Mouse (Mus musculus) lung, embryonic 15.5 days (tissue): ENCODE results near the gene Dot1l. TPM values are rescaled to one million over a fixed set of nuclear protein-coding genes. Genes with fewer than 3 reads are reported as not detected.

Experiments used
- ATAC-seq: fragments of 200-750 bp; cut with Nextera tagmentation; 2 replicates; pipeline ENCODE4 v1.8.0; 2017; ENCODE audit warnings: moderate number of reproducible peaks, borderline replicate concordance; ENCODE audit not compliant: low FRiP score, low TSS enrichment; ENCODE audit errors: extremely low read depth
- H3K27ac ChIP-seq: fragments of 300-500 bp; sonication (generic); 2 replicates; pipeline ENCODE4 v1.5.1; 2015; ENCODE audit warnings: moderate library complexity, mild to moderate bottlenecking, inconsistent platforms
- H3K27me3 ChIP-seq: fragments of 300-500 bp; sonication (generic); 2 replicates; pipeline ENCODE4 v1.6.1; 2015; ENCODE audit warnings: inconsistent platforms
- H3K36me3 ChIP-seq: fragments of 300-500 bp; sonication (generic); 2 replicates; pipeline ENCODE4 v1.6.1; 2015; ENCODE audit warnings: inconsistent platforms
- H3K4me1 ChIP-seq: fragments of 300-500 bp; sonication (generic); 2 replicates; pipeline ENCODE4 v1.6.1; 2015; ENCODE audit warnings: inconsistent platforms
- H3K4me2 ChIP-seq: fragments of 300-500 bp; sonication (generic); 2 replicates; pipeline ENCODE4 v1.6.1; 2015; ENCODE audit warnings: inconsistent platforms, mild to moderate bottlenecking, moderate library complexity
- H3K4me3 ChIP-seq: fragments of 300-500 bp; sonication (generic); 2 replicates; pipeline ENCODE4 v1.5.1; 2015; ENCODE audit warnings: mild to moderate bottlenecking, inconsistent platforms
- H3K9ac ChIP-seq: fragments of 300-500 bp; sonication (generic); 2 replicates; pipeline ENCODE4 v1.6.1; 2015; ENCODE audit warnings: inconsistent platforms
- H3K9me3 ChIP-seq: fragments of 300-500 bp; sonication (generic); 2 replicates; pipeline ENCODE4 v1.6.1; 2016; ENCODE audit warnings: inconsistent platforms
- WGBS: fragments of 180-500 bp; shearing (Covaris S2); methylation state at CpG from one replicate; pipeline ENCODE4 v1.1.7; 2015; 5-methylcytosine and 5-hydroxymethylcytosine counted together
- polyA plus RNA-seq: library from polyadenylated mRNA; unstranded; fragments of >200 nt; fragmentation: Nextera tagmentation; extraction: Ambion mirVana; gene quantifications from 2 replicates; pipeline ENCODE4 v1.2.1, GENCODE M21; 2015

Dot1l gene
- polyA plus RNA-seq, 1 experiment from 2014 or later, result 18.3 TPM

DNA sequence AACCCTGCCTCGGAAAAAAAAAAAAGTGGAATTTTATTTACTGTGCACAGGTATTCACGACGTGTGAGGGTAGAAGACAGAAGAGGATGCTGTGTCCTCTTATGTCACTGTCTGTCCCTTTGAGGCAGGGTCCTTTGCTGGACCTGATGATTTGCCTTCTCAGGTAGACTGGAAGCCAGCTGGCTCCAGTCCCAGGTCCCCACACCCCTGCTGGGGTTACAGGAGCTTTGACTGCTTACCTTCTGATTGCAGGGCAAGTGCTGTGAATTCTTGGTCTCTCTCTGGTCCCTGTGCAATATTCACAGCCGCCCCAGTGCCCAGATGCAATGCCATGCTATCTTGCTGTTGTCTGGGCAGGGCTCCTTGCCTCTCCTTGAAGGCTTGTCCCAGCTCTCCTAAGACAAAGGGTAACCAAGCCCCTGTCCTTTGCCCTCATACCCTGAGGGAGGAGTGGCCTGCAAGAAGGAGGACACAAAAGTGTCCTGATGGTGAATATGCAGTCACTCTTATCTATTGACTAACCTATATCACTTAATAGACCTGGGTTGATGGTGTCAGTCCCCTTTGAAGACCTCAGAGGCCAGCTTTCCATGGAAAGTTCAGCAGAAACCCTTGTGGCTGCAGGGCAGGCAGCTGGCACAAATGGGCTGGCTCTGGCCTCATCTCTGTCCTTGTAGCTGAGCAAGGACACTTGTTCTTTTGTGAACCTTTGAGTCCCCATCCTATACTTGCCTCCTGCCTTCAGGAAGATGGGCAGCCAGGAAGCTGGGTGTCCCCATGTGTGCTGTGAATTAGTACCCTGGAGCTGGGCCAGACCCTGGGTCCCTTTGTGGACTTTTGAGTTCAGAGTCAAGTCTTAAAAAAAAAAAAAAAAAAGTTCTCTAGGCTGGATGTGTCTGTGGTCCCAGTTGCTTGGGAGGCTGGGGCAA is 5.9 kb downstream of the Dot1l start:
- Histone ChIP-seq H3K4me1 (peaks cover 30% of the 10 kb centered on the region), H3K36me3 (peaks cover 9% of the 10 kb centered on the region; the same call in 1 of the 2 replicates), H3K9ac (no peak overlapping the region), H3K27me3 (no peaks in the 10 kb centered on the region), H3K27ac (no peak overlapping the region), H3K9me3 (no peaks in the 10 kb centered on the region), H3K4me3 (no peak overlapping the region), H3K4me2 (no peak overlapping the region)
- no peak for ATAC-seq
- 85% methylated on average over 4 of the region's 4 CpGs for WGBS

DNA sequence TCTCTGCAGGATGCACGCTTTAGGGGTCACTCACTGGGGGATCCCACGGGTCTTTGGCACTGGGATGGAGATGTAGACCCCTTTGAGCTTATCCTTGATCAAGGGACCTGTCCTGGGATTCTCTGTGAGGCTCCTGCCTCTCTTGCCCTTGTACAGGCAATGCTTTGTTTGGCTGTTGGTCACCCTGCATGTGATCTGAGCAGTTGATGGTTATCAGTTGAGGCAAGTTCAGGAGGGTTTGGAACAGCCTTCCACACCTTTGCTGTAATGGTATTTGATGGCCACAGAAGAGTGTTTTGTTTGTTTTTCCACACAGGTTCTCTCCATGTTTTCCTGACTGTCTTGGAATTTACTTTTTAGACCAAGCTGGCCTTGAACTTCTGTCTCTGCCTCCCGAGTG is 6.8 kb downstream of the Dot1l start:
- no peaks in the 10 kb centered on the region for H3K9me3 ChIP-seq
- H3K27ac ChIP-seq, result no peak overlapping the region
- no peak overlapping the region for H3K4me3 ChIP-seq
- H3K9ac ChIP-seq, result no peak overlapping the region
- H3K4me1 ChIP-seq, result peaks cover 28% of the 10 kb centered on the region
- H3K4me2 ChIP-seq, result no peak overlapping the region
- WGBS, result 59% methylated on average over 3 of the region's 3 CpGs
- ATAC-seq, result no peak
- peaks cover 18% of the 10 kb centered on the region; the same call in 1 of the 2 replicates for H3K36me3 ChIP-seq
- no peaks in the 10 kb centered on the region for H3K27me3 ChIP-seq

DNA sequence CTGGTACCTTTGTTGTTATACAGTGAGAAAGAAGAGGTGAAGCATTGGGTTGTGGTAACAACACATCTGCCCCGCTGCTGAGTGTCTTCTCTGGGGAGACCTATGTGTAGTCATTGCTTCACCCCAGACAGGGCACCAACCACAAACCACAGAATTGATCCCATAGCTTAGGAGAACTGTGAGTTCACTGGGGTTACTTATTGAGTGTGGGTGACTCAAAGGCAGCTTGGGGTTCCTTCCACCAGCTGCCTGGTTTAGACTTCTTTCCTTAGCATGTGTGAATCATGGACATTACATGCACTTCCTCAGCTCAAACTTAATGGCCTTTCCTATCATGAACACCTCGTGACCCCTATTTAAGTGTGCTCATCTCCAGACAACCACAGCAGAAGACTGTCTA is 8.5 kb downstream of the Dot1l start:
- WGBS, result 88% methylated on average over 2 of the region's 2 CpGs

DNA sequence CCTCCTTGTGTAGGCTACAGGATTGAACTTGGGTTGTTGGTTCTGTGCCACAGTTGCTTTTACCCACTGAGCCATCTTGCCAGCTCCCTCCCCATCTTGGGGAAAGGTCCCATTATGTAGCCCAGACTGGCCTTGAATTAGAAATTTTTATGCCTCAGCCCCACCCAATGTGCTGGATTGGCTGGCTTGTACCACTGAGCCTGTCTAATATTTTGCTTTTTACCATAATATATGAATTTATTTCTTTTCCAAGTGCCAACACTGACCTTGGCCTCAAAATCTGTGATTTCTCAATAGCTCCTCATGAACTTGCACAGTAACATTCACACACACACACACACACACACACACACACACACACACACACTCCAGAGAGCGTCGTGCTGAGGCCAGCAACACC is 10.7 kb downstream of the Dot1l start:
- Histone ChIP-seq H3K4me2 (no peak overlapping the region), H3K9ac (no peak overlapping the region), H3K4me1 (peaks cover 16% of the 10 kb centered on the region), H3K4me3 (no peak overlapping the region), H3K27me3 (no peaks in the 10 kb centered on the region), H3K9me3 (no peaks in the 10 kb centered on the region), H3K36me3 (peaks cover 50% of the 10 kb centered on the region), H3K27ac (peak overlapping the region; percentile 74)
- ATAC-seq, result 0 out of 2 replicates have a peak, but pooled peaks have one; percentile 4
- 43% methylated on average over 2 of the region's 2 CpGs for WGBS

More for the DNA sequence above, 8.5 kb downstream of the Dot1l start:
- Histone ChIP-seq H3K27ac (no peak overlapping the region), H3K27me3 (no peaks in the 10 kb centered on the region), H3K36me3 (peaks cover 31% of the 10 kb centered on the region), H3K4me1 (peaks cover 19% of the 10 kb centered on the region), H3K4me3 (no peak overlapping the region), H3K9me3 (no peaks in the 10 kb centered on the region), H3K9ac (no peak overlapping the region), H3K4me2 (no peak overlapping the region)
- no peak for ATAC-seq

DNA sequence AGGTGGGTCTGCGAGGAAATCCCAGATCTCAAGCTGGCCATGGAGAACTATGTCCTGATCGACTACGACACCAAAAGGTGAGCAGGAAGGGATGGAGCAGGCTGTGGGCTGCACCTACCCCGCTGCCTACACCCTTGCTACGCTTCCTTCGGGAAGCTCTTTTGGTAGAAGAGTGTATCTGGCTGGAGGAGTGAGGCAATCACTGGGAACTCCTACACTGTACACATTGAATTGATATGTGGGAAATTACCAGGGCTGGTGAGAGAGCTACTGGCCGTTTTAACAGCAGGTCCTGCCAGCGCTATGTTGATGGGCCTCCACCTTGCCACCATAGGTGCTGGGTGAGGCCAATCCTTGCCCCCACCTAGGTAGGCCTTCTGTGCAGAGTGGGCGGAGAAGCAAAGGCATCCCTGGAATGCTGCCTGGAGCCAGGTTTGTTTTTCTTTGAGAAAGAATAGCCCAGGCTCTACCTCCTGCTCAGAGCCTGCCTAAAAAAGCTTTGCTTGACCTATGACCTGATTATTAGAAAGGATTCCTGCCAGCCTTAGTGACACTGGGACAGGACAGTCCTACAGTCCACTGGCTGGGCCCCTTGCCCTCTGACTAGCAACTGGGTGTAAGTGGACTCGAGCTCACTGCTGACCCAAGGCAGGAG is 11.3 kb downstream of the Dot1l start:
- no peak overlapping the region for H3K4me3 ChIP-seq
- ATAC-seq, result peak; percentile 39; the same call in 1 of the 2 replicates
- 59% methylated on average over 10 of the region's 10 CpGs for WGBS
- H3K4me2 ChIP-seq, result no peak overlapping the region
- H3K27me3 ChIP-seq, result no peaks in the 10 kb centered on the region
- H3K9ac ChIP-seq, result no peak overlapping the region
- peaks cover 11% of the 10 kb centered on the region; the same call in 1 of the 2 replicates for H3K4me1 ChIP-seq
- H3K36me3 ChIP-seq, result peaks cover 55% of the 10 kb centered on the region
- no peaks in the 10 kb centered on the region for H3K9me3 ChIP-seq
- peak overlapping the region; percentile 74 for H3K27ac ChIP-seq

DNA sequence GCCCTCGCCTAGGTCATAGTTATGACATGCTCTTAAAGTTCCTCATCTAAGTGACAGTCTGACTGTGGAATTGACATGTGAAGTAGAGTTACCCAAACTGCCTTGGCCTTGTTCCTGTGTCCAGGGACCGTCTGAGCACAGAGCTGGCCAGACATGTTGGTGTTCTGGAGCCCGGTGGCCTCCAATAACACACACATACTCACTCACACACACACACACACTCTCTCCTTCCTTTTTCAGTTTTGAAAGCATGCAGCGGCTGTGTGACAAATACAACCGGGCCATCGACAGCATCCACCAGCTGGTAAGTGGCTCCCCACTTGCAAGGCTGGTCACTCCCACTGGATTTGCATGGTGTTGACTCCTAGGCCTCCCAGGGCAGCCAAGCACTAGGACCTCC is 13.4 kb downstream of the Dot1l start:
- Histone ChIP-seq H3K9ac (no peak overlapping the region), H3K36me3 (peaks cover 76% of the 10 kb centered on the region), H3K4me1 (peaks cover 11% of the 10 kb centered on the region; the same call in 1 of the 2 replicates), H3K4me2 (no peak overlapping the region), H3K9me3 (no peaks in the 10 kb centered on the region), H3K27me3 (no peaks in the 10 kb centered on the region), H3K4me3 (no peak overlapping the region), H3K27ac (no peak overlapping the region)
- WGBS, result 83% methylated on average over 6 of the region's 6 CpGs
- ATAC-seq, result no peak

DNA sequence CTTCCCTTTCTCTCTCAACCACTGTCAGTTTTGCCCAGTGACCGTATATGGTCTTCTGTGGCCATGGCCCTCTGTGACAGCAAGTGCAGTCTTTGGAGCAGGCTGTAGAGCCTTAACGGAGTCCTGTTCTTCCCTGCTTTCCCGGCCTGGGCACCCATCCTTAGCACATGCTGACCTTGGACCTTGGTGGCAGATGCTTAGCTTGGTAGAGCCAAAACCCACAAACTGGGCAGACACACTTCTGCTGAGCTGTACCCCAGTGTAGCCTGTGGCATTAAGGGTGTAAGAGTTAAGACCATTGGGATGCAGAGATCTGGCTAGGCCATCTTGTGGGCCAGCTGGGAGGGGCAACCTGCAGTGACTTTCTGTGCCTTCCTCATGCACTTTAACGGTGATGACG is 18.8 kb downstream of the Dot1l start:
- peaks cover 96% of the 10 kb centered on the region for H3K36me3 ChIP-seq

DNA sequence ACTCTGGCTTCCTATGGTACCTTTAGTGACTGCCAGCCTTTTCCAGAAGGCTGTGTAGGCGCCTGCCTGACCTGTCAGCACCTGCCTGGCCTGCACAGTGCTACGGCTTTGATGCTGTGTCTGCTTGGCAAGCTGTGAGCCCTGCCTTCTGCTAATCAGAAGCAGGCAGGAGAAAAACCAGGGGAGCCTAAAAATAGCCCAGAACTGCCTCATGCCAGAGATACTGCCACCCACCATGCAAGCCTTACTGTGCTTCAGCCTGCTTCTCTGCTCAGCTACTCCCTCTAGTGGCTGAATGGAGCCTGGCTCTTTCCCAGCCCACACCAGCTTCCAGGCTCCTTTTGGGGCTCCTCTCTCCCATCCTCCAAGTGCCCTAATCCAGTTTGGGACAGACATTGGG is 19.5 kb downstream of the Dot1l start:
- ATAC-seq, result peak; percentile 61
- H3K4me3 ChIP-seq, result no peak overlapping the region
- no peaks in the 10 kb centered on the region for H3K4me1 ChIP-seq
- H3K9me3 ChIP-seq, result no peaks in the 10 kb centered on the region
- no peak overlapping the region for H3K4me2 ChIP-seq
- H3K27ac ChIP-seq, result no peak overlapping the region
- H3K27me3 ChIP-seq, result no peaks in the 10 kb centered on the region
- peaks cover 98% of the 10 kb centered on the region for H3K36me3 ChIP-seq
- 50% methylated on average over 2 of the region's 2 CpGs for WGBS
- no peak overlapping the region for H3K9ac ChIP-seq

More for the DNA sequence above, 18.8 kb downstream of the Dot1l start:
- H3K4me1 ChIP-seq, result no peaks in the 10 kb centered on the region
- no peak overlapping the region for H3K4me2 ChIP-seq
- H3K9me3 ChIP-seq, result no peaks in the 10 kb centered on the region
- H3K9ac ChIP-seq, result no peak overlapping the region
- no peak overlapping the region for H3K27ac ChIP-seq
- WGBS, result 77% methylated on average over 5 of the region's 5 CpGs
- ATAC-seq, result no peak
- no peak overlapping the region for H3K4me3 ChIP-seq
- H3K27me3 ChIP-seq, result no peaks in the 10 kb centered on the region

DNA sequence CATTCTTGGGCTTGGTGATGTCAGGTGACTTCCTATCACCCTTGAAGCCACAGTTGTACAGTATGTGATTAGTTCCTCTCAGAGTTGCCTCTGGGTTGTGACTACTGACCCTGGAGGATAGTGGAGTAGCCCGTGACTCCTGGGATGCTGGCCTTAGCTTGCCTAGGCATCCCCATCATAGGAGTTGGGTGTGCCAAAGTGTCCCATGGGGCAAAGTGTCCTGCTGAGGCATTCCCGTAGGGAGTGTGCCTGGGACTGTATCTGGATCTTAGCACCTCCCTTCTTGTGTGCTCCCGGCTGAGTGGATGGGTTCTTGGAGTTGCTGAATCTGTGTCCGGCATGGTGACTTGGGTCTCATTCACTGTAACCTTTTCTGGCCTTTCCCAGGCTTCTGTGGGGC is 20.0 kb downstream of the Dot1l start:
- 93% methylated on average over 4 of the region's 4 CpGs for WGBS
- H3K36me3 ChIP-seq, result peaks cover 96% of the 10 kb centered on the region
- no peak overlapping the region for H3K4me2 ChIP-seq
- H3K4me3 ChIP-seq, result no peak overlapping the region
- ATAC-seq, result no peak
- H3K9me3 ChIP-seq, result no peaks in the 10 kb centered on the region
- no peak overlapping the region for H3K9ac ChIP-seq
- no peaks in the 10 kb centered on the region for H3K4me1 ChIP-seq
- no peak overlapping the region for H3K27ac ChIP-seq
- no peaks in the 10 kb centered on the region for H3K27me3 ChIP-seq

DNA sequence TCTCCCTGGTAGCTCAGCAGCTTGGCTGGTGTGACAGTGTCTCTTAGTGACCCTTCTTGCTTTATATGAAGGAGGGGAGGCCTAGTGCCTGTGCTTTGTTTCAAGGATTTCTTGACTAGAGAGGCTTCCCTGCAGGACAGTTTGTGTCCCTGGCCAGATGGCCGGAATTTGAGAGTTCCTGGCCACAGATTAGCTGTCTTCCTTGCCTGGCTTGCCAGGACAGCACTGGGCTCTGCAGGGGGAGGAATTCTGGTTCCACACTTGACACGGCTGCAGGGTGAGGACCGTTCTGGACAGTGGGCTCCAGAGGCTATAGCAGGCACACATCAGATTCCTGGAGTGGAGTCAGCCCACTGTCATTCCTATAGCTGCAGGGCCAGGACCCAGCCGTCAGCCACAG is 20.7 kb downstream of the Dot1l start:
- ATAC-seq, result no peak
- 88% methylated on average over 4 of the region's 4 CpGs for WGBS
- Histone ChIP-seq H3K27me3 (no peaks in the 10 kb centered on the region), H3K36me3 (peaks cover 96% of the 10 kb centered on the region), H3K4me2 (no peak overlapping the region), H3K9me3 (no peaks in the 10 kb centered on the region), H3K4me3 (no peak overlapping the region), H3K9ac (no peak overlapping the region), H3K4me1 (no peaks in the 10 kb centered on the region), H3K27ac (no peak overlapping the region)

DNA sequence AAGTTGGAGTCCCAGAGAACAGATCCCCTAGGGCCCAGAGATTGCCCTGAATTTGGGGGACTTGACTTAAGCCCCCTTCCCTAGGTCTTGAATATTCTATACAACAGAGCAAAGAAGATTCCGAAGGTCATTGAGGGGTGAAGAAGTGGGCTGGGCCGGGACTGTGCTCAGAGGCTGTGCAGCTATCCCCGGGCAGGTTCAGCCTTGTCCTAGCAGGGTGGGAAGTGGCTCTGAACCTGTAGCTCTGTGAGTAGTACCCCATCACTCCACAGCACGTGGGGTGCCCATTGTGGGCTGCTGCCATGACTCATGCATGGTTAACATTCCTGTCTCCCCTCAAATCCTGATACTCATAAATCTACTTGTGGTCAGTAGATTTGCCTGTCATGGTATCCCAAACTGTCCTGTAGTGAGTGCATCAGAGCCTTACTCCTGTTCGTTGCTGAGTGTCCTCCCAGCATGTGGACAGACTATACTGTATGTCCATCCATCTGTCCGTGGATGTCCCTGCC is 21.4 kb downstream of the Dot1l start:
- WGBS, result 84% methylated on average over 6 of the region's 6 CpGs
- Histone ChIP-seq H3K4me1 (no peaks in the 10 kb centered on the region), H3K36me3 (peaks cover 96% of the 10 kb centered on the region), H3K27ac (no peak overlapping the region), H3K27me3 (no peaks in the 10 kb centered on the region), H3K9ac (no peak overlapping the region), H3K4me3 (no peak overlapping the region), H3K9me3 (no peaks in the 10 kb centered on the region), H3K4me2 (no peak overlapping the region)
- no peak for ATAC-seq

DNA sequence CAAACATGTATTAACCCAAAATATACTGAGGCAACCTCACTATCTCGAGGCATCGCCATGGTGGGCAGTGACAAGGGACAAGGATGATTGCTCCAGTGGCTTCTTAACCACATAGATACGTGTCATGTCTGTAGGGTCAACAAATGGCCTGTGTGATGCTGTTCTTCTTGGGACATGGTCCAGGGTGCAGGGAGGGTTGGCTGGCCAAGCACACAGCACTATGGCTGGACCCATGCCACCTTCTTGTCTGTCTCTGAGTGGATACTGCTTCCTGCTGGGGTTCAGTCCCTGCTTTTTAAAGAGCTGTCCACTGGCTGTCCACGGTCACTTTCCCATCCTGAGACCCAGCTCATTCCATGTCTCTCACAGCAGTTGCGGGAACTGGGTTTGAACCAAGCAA is 22.1 kb downstream of the Dot1l start:
- Histone ChIP-seq H3K9me3 (no peaks in the 10 kb centered on the region), H3K4me1 (no peaks in the 10 kb centered on the region), H3K4me3 (no peak overlapping the region), H3K9ac (no peak overlapping the region), H3K27me3 (no peaks in the 10 kb centered on the region), H3K27ac (no peak overlapping the region), H3K36me3 (peaks cover 96% of the 10 kb centered on the region), H3K4me2 (no peak overlapping the region)
- no peak for ATAC-seq
- WGBS, result 86% methylated on average over 5 of the region's 5 CpGs
